Mouse (Mus musculus) heart, adult 2 months (tissue): ENCODE results near the gene Smu1.

Experiments used
- CTCF ChIP-seq: fragments of 200-600 bp; IDR thresholded peaks from 2 replicates; pipeline ENCODE4 v1.8.1; 2022; ENCODE audit warnings: antibody characterized with exemption, mild to moderate bottlenecking, moderate library complexity
- EP300 ChIP-seq: fragments of 200-500 bp; IDR thresholded peaks from 2 replicates; pipeline ENCODE4 v1.6.1; 2011; ENCODE audit warnings: low read depth, low read length, control low read depth; ENCODE audit not compliant: insufficient read depth
- POLR2A ChIP-seq: fragments of 200-500 bp; IDR thresholded peaks from 2 replicates; pipeline ENCODE4 v1.6.1; 2011; ENCODE audit warnings: mild to moderate bottlenecking, low read depth, low read length, control low read depth; ENCODE audit not compliant: insufficient read depth

DNA sequence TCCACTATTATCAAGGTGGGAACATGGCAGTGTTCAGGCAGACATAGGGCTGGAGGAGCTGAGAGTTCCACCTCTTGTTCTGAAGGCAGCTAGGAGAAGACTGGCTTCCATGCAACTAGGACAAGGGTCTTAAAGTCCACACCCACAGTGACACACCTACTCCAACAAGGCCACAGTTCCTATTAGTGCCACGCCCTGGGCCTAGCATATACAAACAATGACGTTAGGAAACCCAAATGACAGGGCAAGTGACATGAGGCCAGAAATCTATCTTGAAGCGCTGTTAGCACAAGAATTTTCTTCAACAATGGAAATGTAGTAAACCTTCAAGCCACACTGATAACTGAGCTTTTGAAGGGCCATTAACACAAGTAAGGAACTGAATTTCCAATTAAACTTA is 55.9 kb downstream of the Smu1 start:
- TF ChIP-seq POLR2A, result no peak
- TF ChIP-seq CTCF, result no peak
- no peak for TF ChIP-seq EP300
